Mouse (Mus musculus): ENCODE measurements at regions not wholly inside any gene's neighbourhood (a gene's known extent, or its start where the extent isn't known, plus 50 kb on each side); places are given as distances from the start of the nearest gene placed in this dataset.

DNA sequence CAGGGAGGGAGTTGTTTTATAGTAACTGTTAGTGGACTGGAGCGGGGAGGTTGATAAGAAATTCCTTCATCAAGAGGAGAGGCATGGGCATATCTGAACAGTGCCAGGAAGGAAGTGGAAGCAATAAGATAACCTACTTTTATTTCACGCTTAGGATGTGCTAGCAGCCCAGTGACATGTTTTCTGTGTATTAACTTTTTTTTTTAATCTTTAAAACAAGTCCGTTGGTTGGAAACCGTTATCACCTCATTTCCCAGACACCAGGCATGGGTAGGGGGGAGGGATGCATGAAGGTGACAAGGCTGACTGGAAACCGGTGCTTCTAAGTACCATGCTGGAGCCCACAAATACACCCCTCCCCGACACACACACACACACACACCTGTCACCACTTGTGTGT is 394.7 kb downstream of the Tshz3 start:
- in situ Hi-C loops (cut with MboI, MseI), result loop anchor here in 1 of 2 experiments (10.0 kb wide), 1 partner anchor 248 kb away; no protein-coding TSS in a partner anchor

DNA sequence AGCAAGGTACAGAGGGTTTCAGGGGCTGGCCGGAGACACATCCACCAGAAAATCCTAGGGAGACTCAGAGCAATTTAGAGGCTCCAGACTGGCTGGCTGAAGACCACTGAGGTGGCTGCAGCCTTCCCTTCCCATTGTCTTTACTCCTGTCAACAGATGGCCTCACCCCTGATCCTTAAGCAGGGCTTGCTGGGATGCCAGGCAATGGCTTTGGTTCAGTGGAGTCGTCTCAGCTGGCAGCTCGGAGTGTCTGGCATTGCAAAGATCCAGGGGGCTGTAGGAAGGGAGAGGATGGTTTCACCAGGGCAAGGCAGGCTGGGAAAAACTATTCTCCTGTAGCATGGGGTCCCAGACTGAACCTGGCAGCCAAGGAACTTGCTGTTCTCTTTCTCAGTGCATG is 395.8 kb downstream of the Tshz3 start:
- in situ Hi-C loops (cut with MboI, MseI), result loop anchor here in 1 of 2 experiments (10.0 kb wide), 1 partner anchor 249 kb away; no protein-coding TSS in a partner anchor

DNA sequence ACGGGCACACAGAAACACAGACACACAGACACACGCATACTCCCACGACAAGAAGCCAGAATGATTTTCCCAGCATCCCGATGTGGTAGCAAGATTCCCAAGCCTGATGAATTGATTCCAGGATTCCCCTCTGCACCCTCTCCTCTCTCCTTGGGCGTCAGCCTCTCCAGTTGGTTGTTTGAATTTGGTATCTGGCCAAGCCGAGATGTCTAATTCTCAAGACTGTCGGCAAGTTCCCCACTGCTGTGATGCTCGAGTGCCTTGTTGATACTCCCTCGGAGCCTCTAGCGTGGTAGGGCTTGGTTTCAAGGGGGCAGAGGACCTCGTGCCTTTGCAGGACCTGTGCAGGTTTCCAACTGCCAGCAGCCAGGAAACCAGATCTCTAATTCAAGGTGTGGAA is 397.9 kb downstream of the Tshz3 start:
- in situ Hi-C loops (cut with MboI, MseI), result loop anchor here in 1 of 2 experiments (10.0 kb wide), 1 partner anchor 251 kb away; no protein-coding TSS in a partner anchor

DNA sequence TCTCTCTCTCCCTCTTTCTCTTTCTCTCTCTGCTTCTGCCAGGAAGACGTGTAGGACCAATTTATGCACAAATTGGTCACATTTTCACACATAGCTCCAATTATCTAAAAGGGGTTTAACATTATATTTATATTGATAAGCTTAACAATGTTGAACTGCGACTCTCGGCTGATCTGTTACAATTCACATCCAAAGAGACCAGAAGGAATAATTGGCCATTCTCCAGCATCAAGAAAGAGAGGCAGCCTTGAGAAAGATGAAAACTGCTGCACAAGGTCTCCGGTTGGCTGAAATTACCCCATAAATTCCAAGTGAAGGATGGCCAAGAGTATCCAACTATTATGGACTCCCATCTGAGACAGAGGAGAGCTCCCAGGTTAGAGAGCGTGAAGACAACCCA is 398.4 kb downstream of the Tshz3 start:
- in situ Hi-C loops (cut with MboI, MseI), result loop anchor here in 1 of 2 experiments (10.0 kb wide), 1 partner anchor 251 kb away; no protein-coding TSS in a partner anchor

DNA sequence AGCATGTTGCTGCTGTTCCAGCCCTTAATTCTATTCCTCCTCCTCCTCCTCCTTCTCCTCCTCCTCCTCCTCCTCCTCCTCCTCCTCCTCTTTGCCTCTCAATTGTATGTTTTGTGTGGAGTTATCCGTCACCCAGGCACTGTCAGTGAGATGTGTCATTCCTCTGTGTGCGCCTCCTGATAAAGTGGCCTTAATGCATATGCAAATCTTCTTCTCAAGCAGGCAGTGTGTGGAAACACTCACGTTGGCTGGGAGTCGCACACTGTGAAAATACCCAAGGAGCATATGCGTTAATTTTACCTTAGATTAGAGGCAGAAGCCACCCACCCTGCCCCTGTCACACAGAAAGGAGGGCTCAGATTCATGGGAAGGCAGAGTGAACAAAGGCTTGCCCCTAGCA is 401.0 kb downstream of the Tshz3 start:
- in situ Hi-C loops (cut with MboI, MseI), result loop anchor here in 1 of 2 experiments (10.0 kb wide), 1 partner anchor 254 kb away; no protein-coding TSS in a partner anchor

DNA sequence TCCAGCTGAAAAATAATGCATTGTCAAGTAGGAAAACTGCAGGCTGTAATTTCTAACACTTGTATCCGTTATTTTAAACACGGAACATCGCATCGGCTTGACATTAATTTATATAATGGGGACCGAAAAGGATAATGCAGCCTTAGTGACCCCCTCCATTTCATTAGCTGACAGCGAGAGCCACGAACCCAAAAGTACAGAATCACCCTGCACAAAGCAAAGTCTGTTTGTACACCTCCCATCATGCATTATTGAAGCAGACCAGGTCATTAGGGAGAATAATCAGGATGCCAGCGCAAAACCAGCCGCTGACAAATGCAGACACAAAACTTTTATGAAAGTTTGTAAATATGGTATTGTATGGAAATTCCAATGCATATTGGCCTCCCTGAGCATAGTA is 406.8 kb downstream of the Tshz3 start:
- in situ Hi-C loops (cut with MboI, MseI), result no loop called here

DNA sequence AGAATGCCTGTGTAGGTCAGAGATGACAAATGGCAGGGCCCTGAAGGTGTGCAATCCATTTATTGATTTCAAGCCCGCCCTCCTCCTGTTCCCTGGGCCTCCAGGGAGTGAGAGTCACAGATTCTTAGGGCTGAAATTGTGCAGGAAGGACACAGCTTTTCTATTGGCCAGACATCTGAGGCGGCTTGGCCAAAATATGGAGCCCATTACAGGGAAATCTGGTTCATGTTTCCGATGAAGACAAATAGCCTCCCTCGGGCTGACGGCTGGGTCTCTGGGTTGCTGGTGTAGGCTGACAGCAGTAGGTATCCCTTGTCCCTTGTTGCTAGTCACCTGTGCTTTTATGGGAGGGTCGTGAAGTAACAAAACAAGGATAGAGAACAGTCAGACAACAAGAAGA is 413.2 kb downstream of the Tshz3 start:
- in situ Hi-C loops (cut with MboI, MseI), result no loop called here

DNA sequence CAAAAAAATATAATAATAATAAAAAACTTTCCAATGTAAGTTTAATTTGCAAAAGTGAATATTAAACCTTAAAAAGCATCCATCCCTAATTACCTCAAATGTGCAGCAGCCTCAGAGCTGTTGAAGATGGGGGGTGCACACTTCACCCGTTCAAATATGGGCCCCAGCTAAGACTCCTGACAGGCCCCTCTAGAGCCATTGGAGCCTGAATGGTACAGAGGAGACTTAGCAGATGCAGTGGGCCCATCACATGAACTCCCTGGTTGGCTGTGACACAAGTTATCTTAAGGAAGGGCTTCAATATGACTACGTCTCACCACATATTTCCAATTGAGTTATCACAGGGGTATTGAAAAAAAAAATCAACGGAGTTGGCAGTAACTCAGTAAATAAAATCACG is 422.9 kb downstream of the Tshz3 start:
- in situ Hi-C loops (cut with MboI, MseI), result no loop called here

DNA sequence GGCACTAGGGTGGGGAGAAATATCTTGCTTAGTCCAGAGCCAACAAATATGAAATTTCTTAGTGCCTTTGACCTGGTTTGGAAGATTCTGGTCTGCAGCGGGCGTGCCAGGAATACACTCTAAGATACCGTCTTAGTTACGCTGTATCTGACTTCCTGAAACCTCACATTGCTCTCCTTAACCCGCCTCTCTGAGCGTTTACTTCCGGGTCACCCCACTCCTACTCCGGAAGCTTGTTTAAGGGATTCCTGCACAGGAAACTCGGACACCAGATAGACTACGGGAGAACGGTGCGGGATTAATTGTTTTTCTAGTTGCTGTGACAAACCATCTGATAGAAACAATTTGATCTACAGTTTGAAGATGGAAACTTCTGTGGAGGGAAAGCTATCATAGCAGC is 442.3 kb downstream of the Tshz3 start:
- in situ Hi-C loops (cut with MboI, MseI), result no loop called here

DNA sequence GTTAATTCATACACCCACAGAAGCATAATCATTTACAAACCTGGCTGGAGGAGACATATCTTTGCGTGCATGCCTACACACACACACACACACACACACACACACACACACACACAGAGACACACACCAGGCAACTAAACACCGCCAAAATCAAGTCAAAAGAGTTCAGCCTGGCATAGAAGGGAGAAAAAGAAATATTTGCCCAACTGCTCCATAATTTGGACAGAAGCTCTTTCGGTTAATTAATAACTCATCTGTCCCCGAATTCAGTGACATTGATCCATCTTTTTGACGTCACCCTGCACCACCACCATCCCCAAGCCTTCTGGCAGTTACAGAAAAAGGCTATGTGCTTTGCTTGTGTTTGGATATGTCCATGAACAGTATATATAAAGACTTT is 444.9 kb downstream of the Tshz3 start:
- in situ Hi-C loops (cut with MboI, MseI), result no loop called here

DNA sequence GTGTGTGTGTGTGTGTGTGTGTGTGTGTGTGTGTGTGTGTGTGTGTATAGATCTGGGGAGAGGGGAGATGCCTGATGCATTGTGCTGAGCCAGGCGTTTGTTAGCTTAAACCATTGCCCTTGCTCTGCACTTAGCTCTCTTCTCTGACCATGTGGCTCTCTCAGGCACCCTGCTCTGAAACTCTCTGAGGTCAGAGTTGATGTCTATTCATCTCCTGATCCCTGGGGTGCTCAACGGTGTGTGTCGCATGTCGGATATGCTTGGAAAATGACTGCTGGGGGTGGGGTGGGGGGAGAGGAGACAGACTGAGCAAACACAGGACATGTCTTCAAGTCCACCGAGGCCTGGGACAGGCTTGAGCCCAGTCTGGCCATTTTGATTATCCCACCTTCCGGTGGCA is 446.4 kb downstream of the Tshz3 start:
- in situ Hi-C loops (cut with MboI, MseI), result no loop called here

DNA sequence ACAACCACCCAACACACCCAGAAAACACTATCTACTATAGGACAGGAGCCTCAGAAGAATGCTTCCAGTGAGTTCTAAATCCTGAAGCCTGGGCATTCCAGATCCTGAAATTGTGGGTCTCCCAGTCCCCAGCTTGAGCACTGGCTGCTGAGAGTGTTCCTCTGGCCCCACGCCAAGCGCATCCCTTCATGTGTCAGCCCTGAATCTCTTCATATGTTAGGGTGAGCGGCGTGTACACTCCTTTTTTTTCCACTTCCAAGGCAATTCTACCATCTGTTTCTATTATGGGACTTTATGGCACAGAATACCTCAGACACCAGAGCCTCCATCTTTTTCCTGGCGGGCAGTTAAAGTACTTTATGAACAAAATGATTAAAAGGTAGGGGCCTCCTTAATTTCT is 451.8 kb downstream of the Tshz3 start:
- in situ Hi-C loops (cut with MboI, MseI), result no loop called here

DNA sequence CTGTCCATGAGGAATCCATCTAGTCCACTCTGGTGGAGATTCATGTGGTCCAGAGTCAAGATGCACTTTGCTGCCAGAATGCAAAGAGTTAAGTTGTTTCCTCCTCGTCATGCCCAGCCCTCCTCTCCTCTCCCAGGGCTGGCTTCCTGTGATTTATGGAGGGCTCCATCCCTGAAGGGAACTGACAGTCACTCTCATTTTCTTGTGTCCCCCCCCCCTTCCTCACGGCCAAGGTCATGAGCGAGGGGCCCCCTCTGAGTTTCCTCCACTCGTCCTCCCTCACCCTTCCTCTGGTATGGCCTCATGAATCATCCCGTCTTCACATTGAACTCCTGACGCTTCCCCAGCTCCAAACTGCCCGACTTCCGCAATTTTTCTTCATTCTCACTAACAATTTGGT is 461.9 kb downstream of the Tshz3 start:
- in situ Hi-C loops (cut with MboI, MseI), result no loop called here

DNA sequence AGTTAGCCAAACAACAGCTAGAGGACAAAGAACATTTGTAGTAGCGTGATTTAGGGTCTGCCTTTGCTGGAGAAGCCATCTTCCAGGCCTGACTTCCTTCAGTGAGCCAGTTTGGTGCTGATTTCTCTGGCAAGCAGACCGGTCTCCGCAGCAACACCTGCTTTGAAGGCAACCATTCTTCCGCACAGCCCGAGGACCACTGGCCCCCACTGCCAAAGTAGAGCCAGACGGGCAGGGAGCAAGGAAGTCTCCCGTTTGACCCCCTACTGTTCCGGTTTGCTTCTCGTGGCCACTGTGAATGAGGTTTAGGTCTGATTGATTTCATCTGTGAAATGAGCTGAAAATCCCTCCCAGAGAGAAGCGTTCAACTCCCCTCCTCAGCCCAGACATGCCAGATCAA is 471.0 kb downstream of the Tshz3 start:
- in situ Hi-C loops (cut with MboI, MseI), result no loop called here

DNA sequence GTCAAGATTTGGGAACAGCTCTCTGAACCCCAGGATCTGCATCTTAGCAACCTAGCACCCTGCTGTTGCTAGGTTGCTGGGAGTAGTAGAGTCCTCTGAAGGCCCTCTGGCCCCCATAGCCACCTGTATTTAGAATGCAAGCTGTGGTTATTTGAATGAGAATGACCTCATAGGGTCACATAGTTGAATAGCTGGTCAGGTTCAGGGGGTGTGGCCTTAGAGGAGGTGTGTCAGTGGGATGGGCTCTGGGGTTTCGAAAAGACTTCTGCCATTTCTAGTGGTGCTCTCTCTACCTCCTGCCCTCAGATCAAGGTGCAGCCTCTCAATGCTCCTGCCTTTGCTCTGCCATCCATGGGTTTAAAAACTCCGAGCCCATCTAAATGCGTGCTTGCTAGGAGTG is 477.8 kb downstream of the Tshz3 start:
- in situ Hi-C loops (cut with MboI, MseI), result no loop called here

DNA sequence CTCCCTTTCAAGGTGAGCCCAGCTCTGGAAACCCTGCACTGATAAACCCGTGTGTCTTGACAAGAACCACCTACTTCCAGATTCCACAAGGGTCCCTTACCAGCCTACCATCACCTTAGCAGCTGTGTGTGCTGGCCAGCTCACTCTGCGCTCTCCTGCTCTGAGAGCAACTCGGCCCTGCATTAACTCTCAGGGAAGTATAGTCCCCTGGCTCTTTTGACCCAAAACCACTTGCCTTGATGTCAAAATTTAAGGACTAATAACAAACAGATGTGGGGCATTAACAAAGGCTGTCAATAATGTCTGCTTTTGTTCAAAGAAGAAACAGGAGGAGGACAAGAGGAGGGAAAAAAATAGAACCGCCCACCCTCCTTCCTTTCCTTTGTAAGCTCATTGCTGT is 480.3 kb downstream of the Tshz3 start:
- in situ Hi-C loops (cut with MboI, MseI), result no loop called here

DNA sequence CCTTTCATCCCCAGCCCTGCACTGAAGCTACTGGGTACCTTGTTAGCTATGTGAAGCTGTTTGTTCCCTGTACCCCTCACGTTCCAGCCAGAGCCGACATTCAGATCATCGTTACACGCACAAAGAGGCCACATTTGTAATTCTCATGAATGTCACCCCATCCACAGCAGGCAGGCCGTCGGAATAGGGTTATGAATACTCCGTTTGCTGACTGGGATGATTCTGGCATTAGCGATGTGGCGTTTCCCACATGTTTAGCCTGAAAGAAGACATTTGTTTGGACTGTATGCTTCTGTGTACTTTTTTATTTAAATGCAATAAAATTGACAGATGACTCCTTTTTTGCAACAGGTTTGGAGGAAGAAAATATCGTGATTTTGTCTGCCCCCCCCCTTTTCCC is 482.0 kb downstream of the Tshz3 start:
- in situ Hi-C loops (cut with MboI, MseI), result no loop called here

DNA sequence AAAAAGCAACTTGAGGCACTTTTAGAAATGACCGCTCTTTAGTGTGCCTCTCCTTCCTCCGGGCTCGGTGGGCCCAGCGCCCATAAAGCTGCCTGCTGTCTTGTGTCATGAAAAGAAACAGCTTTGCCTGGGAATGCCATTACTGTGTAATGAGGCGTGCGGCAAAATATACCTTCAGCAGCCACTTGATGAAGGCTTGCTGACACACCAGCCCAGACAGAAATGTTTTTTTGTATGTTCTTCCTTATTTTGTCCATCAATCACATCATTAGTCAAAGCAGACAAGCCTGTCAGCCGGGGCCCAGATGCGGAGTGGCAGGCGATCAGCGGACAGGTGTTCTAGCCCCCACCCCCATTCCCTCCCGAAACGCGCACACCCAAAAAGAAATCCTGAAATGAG is 482.5 kb downstream of the Tshz3 start:
- in situ Hi-C loops (cut with MboI, MseI), result no loop called here

DNA sequence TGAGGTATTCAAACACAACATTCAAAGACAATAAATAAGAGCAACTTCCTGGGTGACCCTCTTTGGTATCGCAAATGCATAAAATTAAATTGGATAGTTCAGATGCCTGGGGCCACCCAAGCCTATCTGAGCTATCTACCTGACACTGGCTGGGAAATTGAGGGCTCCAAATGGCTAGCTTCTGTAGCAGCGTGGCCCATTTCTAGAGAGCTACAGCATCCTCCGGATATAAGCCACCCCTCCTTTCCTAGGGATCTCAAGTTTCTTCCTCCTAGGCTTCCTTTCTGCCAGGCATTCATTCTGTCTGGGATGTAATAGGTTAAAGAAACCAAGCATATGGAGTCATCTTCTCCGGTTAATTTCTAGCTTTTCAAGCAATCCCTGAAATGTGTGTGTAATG is 483.2 kb downstream of the Tshz3 start:
- in situ Hi-C loops (cut with MboI, MseI), result no loop called here

DNA sequence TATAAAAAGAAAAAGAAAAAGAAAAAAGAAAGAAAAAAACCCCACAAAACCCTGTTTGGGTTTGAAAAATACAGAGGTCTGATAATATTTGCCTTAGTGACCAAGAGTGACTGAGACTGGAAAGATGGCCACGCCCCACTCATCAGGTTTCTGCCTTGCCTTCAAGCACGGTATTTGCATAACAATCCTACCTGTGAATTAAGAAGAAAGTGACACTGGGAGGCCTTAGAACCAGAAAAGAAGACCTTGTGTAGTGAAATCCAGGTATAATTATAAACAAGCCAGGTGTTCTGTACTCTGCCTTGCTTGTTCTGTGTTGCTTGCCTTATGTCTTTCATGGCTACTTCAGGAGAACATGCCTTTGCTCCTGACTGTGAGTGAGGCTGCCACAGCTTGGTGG is 494.6 kb downstream of the Tshz3 start:
- in situ Hi-C loops (cut with MboI, MseI), result no loop called here

DNA sequence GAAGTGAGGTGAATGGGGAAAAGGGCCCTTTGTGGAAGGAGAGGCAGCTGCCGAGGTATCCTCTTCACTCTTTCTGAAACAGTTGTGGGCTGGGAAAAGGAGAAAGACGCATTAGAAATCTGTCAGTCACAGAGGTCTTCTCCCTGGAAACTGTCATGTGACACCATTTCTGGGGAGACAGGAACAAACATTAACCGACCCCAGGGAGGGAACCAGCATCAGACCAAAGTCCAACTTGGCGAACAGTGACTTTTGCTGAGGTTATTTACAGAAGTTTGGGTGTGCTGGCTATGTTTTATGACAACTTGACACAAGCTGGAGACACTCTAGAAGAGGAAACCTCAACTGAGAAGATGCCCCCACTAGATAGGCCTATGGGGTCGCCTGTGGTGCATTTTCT is 506.9 kb downstream of the Tshz3 start:
- in situ Hi-C loops (cut with MboI, MseI), result no loop called here

DNA sequence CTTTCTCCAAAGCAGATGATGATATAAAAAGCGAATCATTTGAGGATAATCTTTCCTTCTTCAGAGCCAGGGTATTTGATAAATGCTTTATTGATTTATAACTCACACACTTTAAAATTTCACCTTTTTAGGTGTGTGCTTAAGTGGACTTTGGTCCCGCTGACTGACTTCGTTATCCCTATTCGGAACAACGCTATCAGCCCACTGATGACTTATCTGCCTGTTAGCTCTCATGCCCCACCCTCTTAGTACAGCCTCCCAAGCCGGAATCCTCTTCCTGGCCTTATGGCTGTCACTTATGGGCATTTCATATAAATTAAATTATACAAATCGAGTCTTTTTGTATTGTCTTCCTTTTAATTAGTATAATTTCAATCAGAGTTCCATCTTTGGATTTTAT is 510.4 kb downstream of the Tshz3 start:
- in situ Hi-C loops (cut with MboI, MseI), result no loop called here

DNA sequence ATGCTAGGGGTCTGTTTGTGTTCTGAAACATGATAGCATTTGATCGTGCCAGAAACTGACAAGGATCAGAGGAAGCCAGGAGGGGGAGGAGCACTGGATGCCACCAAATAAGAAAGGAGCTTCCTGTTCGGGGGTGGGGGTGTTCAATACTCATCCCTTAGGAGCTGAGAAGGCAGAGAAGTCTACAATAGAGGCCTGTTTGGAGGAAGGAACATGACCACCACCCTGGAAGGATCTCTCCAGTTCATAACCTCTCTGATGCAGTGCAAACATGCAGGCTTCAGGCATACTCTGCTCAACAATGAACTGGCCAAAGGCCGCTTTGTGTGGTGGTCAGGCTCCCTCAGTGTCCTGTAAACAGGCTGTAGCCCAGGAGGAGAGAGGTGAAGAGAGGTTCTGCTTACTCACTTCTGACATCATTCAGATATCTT is 515.8 kb downstream of the Tshz3 start:
- in situ Hi-C loops (cut with MboI, MseI), result no loop called here

DNA sequence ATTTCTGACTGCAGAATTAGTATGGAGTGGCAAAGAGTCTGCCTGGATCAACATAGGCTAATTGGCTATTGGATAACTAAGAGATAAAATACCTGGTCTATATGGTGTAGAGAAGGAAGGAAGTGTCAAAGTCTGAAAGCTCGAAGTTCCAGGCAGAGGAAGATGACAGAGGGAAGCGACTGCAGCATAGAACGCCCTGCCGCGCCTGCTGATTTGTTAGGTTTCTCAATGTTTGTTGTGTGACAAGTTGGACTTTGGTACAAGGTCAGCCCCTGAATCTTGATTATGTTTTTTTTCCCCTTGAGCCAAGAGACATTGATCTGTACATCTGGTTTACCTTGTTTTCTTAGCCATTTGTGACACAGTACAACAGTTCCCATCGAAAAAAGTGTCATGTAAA is 517.6 kb downstream of the Tshz3 start:
- in situ Hi-C loops (cut with MboI, MseI), result no loop called here
